Mouse (Mus musculus) forebrain, embryonic 14.5 days (tissue): ENCODE data around the gene Lypla2. TPM values are rescaled to one million over a fixed set of nuclear protein-coding genes. Genes with fewer than 3 reads are reported as not detected.
A peak's percentile ranks its signal among the peaks of the same experiment; 100 is the strongest.
"Not testable (repeated sequence)": the region's sequence is repeated elsewhere in the genome, so short reads cannot be mapped to it uniquely, and the experiment has no call there.

Source experiments
- ATAC-seq: fragments of 200-750 bp; cut with Nextera tagmentation; 2 replicates; pipeline ENCODE4 v1.8.0; 2017; ENCODE audit warnings: mild to moderate bottlenecking, moderate library complexity
- DNase-seq: peaks from one replicate; pipeline ENCODE4 v3.0.0-alpha.2; 2015; ENCODE audit warnings: low spot score
- H3K27ac ChIP-seq: fragments of 300-500 bp; sonication (generic); 2 replicates; pipeline ENCODE4 v1.5.1; 2014; ENCODE audit warnings: low read depth, mild to moderate bottlenecking, control low read depth, low read length, moderate library complexity
- H3K27me3 ChIP-seq: fragments of 300-500 bp; sonication (generic); replicated peaks from 2 replicates; pipeline ENCODE4 v1.6.1; 2014; ENCODE audit warnings: low read length, control low read depth, mixed read lengths; ENCODE audit not compliant: control insufficient read depth, insufficient read depth
- H3K36me3 ChIP-seq: fragments of 300-500 bp; sonication (generic); 2 replicates; pipeline ENCODE4 v1.6.1; 2014; ENCODE audit warnings: low read length, control low read depth; ENCODE audit not compliant: control insufficient read depth, insufficient read depth
- H3K4me1 ChIP-seq: fragments of 300-500 bp; sonication (generic); 2 replicates; pipeline ENCODE4 v1.6.1; 2014; ENCODE audit warnings: antibody characterized with exemption, low read length, control low read depth; ENCODE audit not compliant: control insufficient read depth, insufficient read depth
- H3K4me2 ChIP-seq: fragments of 300-500 bp; sonication (generic); 2 replicates; pipeline ENCODE4 v1.6.1; 2014; ENCODE audit warnings: mild to moderate bottlenecking, control low read depth, low read length
- H3K4me3 ChIP-seq: fragments of 300-500 bp; sonication (generic); 2 replicates; pipeline ENCODE4 v1.5.1; 2014; ENCODE audit warnings: low read depth, low read length, control low read depth
- H3K9ac ChIP-seq: fragments of 300-500 bp; sonication (generic); 2 replicates; pipeline ENCODE4 v1.6.1; 2014; ENCODE audit warnings: mild to moderate bottlenecking, low read length, control low read depth, moderate library complexity
- H3K9me3 ChIP-seq: fragments of 300-500 bp; sonication (generic); replicated peaks from 2 replicates; pipeline ENCODE4 v1.6.1; 2016; ENCODE audit warnings: low read length, control low read depth, mixed read lengths; ENCODE audit not compliant: control insufficient read depth
- WGBS: fragments of 180-500 bp; shearing (Covaris S2); extraction: QIAGEN DNeasy Blood & Tissue Kit; methylation state at CpG from one replicate; pipeline ENCODE4 v1.1.7; 2014; 5-methylcytosine and 5-hydroxymethylcytosine counted together
- polyA plus RNA-seq: library from polyadenylated mRNA; unstranded; fragments of >200 nt; fragmentation: Nextera tagmentation; extraction: Ambion mirVana; gene quantifications from 2 replicates; pipeline ENCODE4 v1.2.1, GENCODE M21; 2014

Lypla2 gene
- polyA plus RNA-seq, 1 experiment from 2014 or later = 163 TPM

- DNase-seq (no peak), ATAC-seq (no peak)
- 90% methylated on average over 5 of the region's 5 CpGs for WGBS
- H3K9me3 ChIP-seq = no peaks in the 10 kb centered on the region
- no peak overlapping the region for H3K9ac ChIP-seq
- no peaks in the 10 kb centered on the region for H3K27me3 ChIP-seq
- peaks cover 34% of the 10 kb centered on the region for H3K36me3 ChIP-seq
- H3K4me2 ChIP-seq = no peak overlapping the region
- H3K27ac ChIP-seq = no peak overlapping the region
- H3K4me1 ChIP-seq = peaks cover 9% of the 10 kb centered on the region
- no peak overlapping the region for H3K4me3 ChIP-seq
These were observed 12.1 kb upstream of the Lypla2 start for GRCm38 (mm10) chr4:135984556-135984955.

- no peaks in the 10 kb centered on the region for H3K9me3 ChIP-seq
- no peak overlapping the region for H3K27ac ChIP-seq
- H3K4me3 ChIP-seq = no peak overlapping the region
- H3K4me2 ChIP-seq = no peak overlapping the region
- ATAC-seq (no peak), DNase-seq (no peak)
- peaks cover 7% of the 10 kb centered on the region for H3K4me1 ChIP-seq
- H3K9ac ChIP-seq = no peak overlapping the region
- no peaks in the 10 kb centered on the region for H3K27me3 ChIP-seq
- WGBS = 71% methylated on average over 7 of the region's 7 CpGs
- H3K36me3 ChIP-seq = peaks cover 46% of the 10 kb centered on the region
These were observed 9.2 kb upstream of the Lypla2 start for GRCm38 (mm10) chr4:135981524-135982063.

DNA sequence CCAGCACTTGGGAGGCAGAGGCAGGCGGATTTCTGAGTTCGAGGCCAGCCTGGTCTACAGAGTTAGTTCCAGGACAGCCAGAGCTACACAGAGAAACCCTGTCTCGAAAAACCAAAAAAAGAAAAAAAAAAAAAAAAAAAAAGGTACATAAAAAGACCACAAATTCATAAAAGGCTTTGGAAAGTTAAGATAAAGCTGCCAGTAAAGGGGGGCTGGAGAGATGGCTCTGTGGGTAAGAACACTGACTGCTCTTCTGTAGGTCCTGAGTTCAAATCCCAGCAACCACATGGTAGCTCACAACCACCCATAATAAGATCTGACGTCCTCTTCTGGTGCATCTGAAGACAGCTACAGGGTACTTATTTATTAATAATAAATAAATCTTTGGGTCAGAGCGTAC lies 7.8 kb upstream of the Lypla2 start:
- 94% methylated on average over 5 of the region's 5 CpGs for WGBS

GRCm38 (mm10) chr4:135976146-135976545 lies 3.7 kb upstream of the Lypla2 start:
- 95% methylated on average over 12 of the region's 12 CpGs for WGBS
- H3K27me3 ChIP-seq = no peaks in the 10 kb centered on the region
- no peak overlapping the region for H3K4me3 ChIP-seq
- ATAC-seq (no peak), DNase-seq (no peak)
- H3K9me3 ChIP-seq = no peaks in the 10 kb centered on the region
- no peak overlapping the region for H3K4me2 ChIP-seq
- peaks cover 6% of the 10 kb centered on the region; the same call in 1 of the 2 replicates for H3K4me1 ChIP-seq
- peaks cover 43% of the 10 kb centered on the region for H3K36me3 ChIP-seq
- no peak overlapping the region for H3K9ac ChIP-seq
- H3K27ac ChIP-seq = no peak overlapping the region

More for the DNA sequence above, 7.8 kb upstream of the Lypla2 start:
- not testable (repeated sequence) for H3K27me3 ChIP-seq, H3K4me3 ChIP-seq, H3K27ac ChIP-seq, H3K9me3 ChIP-seq, H3K4me2 ChIP-seq, H3K4me1 ChIP-seq, DNase-seq, H3K9ac ChIP-seq, ATAC-seq
- H3K36me3 ChIP-seq = peaks cover 59% of the 10 kb centered on the region

- DNase-seq (no peak), ATAC-seq (no peak)
- peak overlapping the region; percentile 96 for H3K9ac ChIP-seq
- H3K36me3 ChIP-seq = peaks cover 58% of the 10 kb centered on the region
- H3K9me3 ChIP-seq = no peaks in the 10 kb centered on the region
- H3K4me1 ChIP-seq = peaks cover 6% of the 10 kb centered on the region; the same call in 1 of the 2 replicates
- H3K4me2 ChIP-seq = peak overlapping the region; percentile 95
- H3K4me3 ChIP-seq = peak overlapping the region; percentile 99
- 72% methylated on average over 13 of the region's 13 CpGs for WGBS
- H3K27ac ChIP-seq = no peak overlapping the region
- H3K27me3 ChIP-seq = no peaks in the 10 kb centered on the region
These were observed 735 bp upstream of the Lypla2 start for GRCm38 (mm10) chr4:135972911-135973811.

GRCm38 (mm10) chr4:135971805-135972555 lies 446 bp downstream of the Lypla2 start:
- H3K9ac ChIP-seq = peak overlapping the region; percentile 96
- H3K36me3 ChIP-seq = peaks cover 66% of the 10 kb centered on the region
- ATAC-seq = peak; percentile 55
- H3K4me1 ChIP-seq = peaks cover 6% of the 10 kb centered on the region; the same call in 1 of the 2 replicates
- peak overlapping the region; percentile 95 for H3K4me2 ChIP-seq
- DNase-seq = no peak
- under 1% methylated on average over 35 of the region's 35 CpGs for WGBS
- no peaks in the 10 kb centered on the region for H3K27me3 ChIP-seq
- H3K4me3 ChIP-seq = peak overlapping the region; percentile 99
- no peaks in the 10 kb centered on the region for H3K9me3 ChIP-seq
- H3K27ac ChIP-seq = peak overlapping the region; percentile 52; the same call in 1 of the 2 replicates

DNA sequence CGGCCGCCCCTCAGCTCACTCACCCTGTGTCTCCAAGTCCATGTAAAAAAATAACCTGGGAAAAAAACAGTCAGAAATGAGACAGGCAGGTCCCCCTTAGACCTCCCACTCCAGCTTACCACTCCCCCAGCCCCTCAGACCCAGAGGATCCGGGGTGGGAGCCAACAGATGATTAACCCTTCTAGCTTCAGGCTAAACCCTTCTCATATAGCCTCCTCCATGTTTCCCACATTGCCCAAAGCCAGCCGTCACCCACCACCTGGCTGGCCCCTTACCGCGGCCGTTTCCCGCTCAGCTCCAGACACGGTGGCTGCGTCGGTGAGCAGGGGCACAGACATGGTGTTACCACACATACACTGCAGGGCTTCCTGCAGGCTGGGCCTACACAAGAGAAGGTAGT lies 1.8 kb downstream of the Lypla2 start:
- no peak overlapping the region for H3K4me2 ChIP-seq
- H3K27ac ChIP-seq = no peak overlapping the region
- H3K4me1 ChIP-seq = peaks cover 6% of the 10 kb centered on the region; the same call in 1 of the 2 replicates
- H3K9ac ChIP-seq = no peak overlapping the region
- ATAC-seq (no peak), DNase-seq (no peak)
- H3K4me3 ChIP-seq = no peak overlapping the region
- peaks cover 65% of the 10 kb centered on the region for H3K36me3 ChIP-seq
- H3K9me3 ChIP-seq = no peaks in the 10 kb centered on the region
- WGBS = 89% methylated on average over 11 of the region's 11 CpGs
- no peaks in the 10 kb centered on the region for H3K27me3 ChIP-seq

GRCm38 (mm10) chr4:135969070-135969750 lies 3.2 kb downstream of the Lypla2 start:
- Histone ChIP-seq H3K36me3 (peaks cover 52% of the 10 kb centered on the region), H3K4me2 (no peak overlapping the region), H3K9me3 (no peaks in the 10 kb centered on the region), H3K4me1 (peaks cover 9% of the 10 kb centered on the region), H3K27ac (no peak overlapping the region), H3K9ac (no peak overlapping the region), H3K27me3 (no peaks in the 10 kb centered on the region), H3K4me3 (no peak overlapping the region)
- no peak for ATAC-seq
- DNase-seq = no peak
- 85% methylated on average over 13 of the region's 13 CpGs for WGBS
